Mouse (Mus musculus) bone marrow macrophage, adult 2 months (primary cell): ENCODE data around the gene Tbc1d10c. TPM values are rescaled to one million over a fixed set of nuclear protein-coding genes. Genes with fewer than 3 reads are reported as not detected.

Experiments used
- H3K27ac ChIP-seq: 2 replicates; pipeline ENCODE4 v1.5.1; 2012; ENCODE audit warnings: low read depth, low read length; ENCODE audit not compliant: insufficient read depth
- H3K4me1 ChIP-seq: 2 replicates; pipeline ENCODE4 v1.6.1; 2012; ENCODE audit warnings: low read length; ENCODE audit not compliant: control insufficient read depth, insufficient read depth
- H3K4me3 ChIP-seq: 2 replicates; pipeline ENCODE4 v1.5.1; 2012; ENCODE audit warnings: mild to moderate bottlenecking, low read length, moderate library complexity; ENCODE audit not compliant: insufficient read depth
- CTCF ChIP-seq: IDR thresholded peaks from 2 replicates; pipeline ENCODE4 v1.5.1; 2012; ENCODE audit warnings: low read depth, mild to moderate bottlenecking, low read length, moderate library complexity
- POLR2A ChIP-seq: IDR thresholded peaks from 2 replicates; pipeline ENCODE4 v1.6.1; 2012; ENCODE audit warnings: mild to moderate bottlenecking, low read depth, low read length, borderline replicate concordance
- polyA plus RNA-seq: library from polyadenylated mRNA; stranded (reverse); fragments of >200 nt; gene quantifications from 2 replicates; pipeline ENCODE4 v1.2.4, GENCODE M21; 2012; ENCODE audit not compliant: missing spikeins, insufficient read depth, insufficient read length

Gene Tbc1d10c
- polyA plus RNA-seq, 1 experiment: 0.83 TPM

GRCm38 (mm10) chr19:4217140-4217539, 26.1 kb upstream of the Tbc1d10c start:
- Histone ChIP-seq H3K27ac (no peak overlapping the region), H3K4me3 (no peak overlapping the region), H3K4me1 (peaks cover 29% of the 10 kb centered on the region)
- TF ChIP-seq CTCF (no peak), POLR2A (no peak)

DNA sequence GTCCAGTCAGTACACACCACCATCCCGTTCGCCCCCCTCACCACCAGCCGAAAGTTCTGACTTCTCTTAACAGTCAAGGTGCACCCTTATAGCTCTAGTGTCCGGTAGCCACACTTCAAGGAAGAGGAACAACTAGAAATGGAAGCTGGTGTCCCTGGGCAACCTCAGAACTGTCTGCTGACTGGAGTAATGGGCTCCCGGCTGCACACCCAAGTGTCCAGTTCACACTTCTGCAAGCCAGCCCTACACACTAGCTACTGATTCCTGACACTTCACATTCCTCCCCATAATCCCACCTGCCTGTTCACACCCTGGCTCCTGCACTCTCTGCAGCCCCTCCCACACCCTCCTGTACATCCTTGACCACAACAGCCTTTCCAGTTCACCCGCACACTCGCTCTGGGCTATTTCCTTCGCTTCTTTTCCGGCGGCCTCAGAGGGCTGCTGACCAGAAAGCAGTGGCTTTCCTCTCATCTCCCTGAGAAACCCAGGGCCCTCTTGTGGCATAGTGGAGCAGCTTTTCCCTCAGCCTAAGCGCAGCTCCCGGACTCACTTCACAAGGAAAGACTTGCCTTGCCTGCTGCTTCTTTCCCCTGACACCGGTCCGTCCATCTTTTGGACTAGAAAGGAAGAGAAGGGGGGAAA, 25.1 kb upstream of the Tbc1d10c start:
- Histone ChIP-seq H3K4me1 (peaks cover 19% of the 10 kb centered on the region), H3K27ac (no peak overlapping the region), H3K4me3 (no peak overlapping the region)
- TF ChIP-seq CTCF: no peak
- TF ChIP-seq POLR2A: no peak

DNA sequence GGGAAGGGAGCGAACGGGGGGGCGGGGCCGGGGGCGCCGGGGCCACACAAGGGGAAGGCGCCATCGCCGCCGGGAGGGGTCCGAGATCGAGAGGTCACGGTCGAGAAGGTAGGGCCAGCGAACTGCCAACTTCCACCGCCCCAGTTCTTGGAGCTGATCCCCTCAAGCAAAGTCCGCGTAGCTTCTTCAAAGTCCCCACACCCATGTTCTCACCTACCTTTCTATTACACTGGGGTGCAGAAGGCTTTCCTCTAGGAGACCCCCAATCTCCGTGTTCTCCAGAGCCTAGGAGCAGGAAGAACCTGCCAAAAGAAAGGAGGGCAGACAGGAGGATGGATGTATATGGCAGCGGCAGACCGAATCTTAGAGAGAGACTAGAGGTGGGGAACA, 24.4 kb upstream of the Tbc1d10c start:
- Histone ChIP-seq H3K4me3 (no peak overlapping the region), H3K4me1 (peaks cover 14% of the 10 kb centered on the region), H3K27ac (no peak overlapping the region)
- TF ChIP-seq POLR2A (no peak), CTCF (no peak)

GRCm38 (mm10) chr19:4214771-4215450, 23.8 kb upstream of the Tbc1d10c start:
- Histone ChIP-seq H3K4me1 (peaks cover 14% of the 10 kb centered on the region), H3K4me3 (peak overlapping the region; percentile 35), H3K27ac (no peak overlapping the region)
- no peak for TF ChIP-seq CTCF
- no peak for TF ChIP-seq POLR2A

DNA sequence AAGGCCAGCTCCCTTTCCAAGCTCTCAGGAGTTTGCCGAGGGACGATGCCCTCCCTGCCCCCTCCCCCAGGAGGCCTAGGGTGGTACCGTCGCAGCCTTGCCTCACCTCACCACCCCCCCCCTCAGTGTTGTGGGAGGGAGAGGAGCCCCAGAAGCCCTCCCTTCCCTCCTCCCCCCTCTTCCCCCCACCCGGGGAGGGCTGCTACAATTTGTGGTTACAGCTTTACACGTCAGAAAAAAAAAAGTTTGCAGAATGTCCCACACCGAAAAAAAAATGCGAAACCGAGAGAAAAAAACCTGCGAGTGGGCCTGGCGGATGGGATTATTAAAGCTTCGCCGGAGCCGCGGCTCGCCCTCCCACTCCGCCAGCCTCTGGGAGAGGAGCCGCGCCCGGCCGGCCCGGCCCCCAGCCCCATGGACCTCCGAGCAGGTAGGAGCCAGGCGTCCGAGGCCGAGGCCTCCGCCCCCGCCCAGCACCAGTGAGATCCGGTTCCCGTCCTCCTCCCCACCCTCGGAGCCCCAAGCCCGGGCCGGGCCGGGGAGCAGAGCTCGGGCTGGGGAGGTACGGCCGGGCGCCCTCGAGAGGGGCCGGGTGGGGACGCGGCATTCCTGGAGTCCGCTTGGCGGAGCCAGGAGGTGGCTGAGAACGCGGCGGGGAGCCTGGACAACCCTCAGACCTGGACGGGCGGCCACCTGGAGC, 23.1 kb upstream of the Tbc1d10c start, which contains the start of the genes Clcf1 and AC109138.7:
Gene Clcf1 (plus strand): TSS at position 168 of the 700 bp plus-strand sequence.
Gene AC109138.7 (plus strand): TSS at position 287 of the 700 bp plus-strand sequence.
- Histone ChIP-seq H3K4me1 (peaks cover 14% of the 10 kb centered on the region), H3K27ac (no peak within 1 kb of the TSS), H3K4me3 (peak within 1 kb of the TSS; percentile 35)
- TF ChIP-seq POLR2A: no peak
- TF ChIP-seq CTCF: no peak

DNA sequence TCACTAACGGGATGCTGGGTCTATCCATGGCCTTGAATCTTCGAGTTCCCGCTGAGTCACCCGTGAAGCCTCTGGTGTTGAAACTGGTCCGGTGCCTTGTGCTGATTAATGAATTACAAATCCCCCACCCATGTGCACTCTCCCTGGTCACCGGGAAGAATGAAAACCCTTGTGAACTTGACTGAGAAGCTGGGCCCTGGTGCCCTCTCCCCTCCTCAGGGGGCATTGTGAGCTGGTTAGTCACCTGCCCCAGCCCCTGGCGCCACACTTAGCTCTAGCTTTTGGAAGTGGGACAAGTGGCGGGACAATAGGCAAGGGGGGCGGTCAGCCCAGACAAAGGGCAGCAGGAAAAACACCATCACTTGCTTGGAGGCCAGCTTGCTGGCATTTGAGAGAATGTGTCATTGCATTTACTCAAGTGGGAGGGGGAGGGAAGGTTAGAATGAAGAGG, 22.5 kb upstream of the Tbc1d10c start:
- H3K4me3 ChIP-seq: no peak overlapping the region

GRCm38 (mm10) chr19:4211891-4212588, 21.0 kb upstream of the Tbc1d10c start:
- Histone ChIP-seq H3K27ac (no peak overlapping the region), H3K4me3 (no peak overlapping the region), H3K4me1 (peaks cover 14% of the 10 kb centered on the region)
- no peak for TF ChIP-seq CTCF
- TF ChIP-seq POLR2A: no peak

More for the DNA sequence above, 22.5 kb upstream of the Tbc1d10c start:
- Histone ChIP-seq H3K4me1 (peaks cover 14% of the 10 kb centered on the region), H3K27ac (no peak overlapping the region)
- TF ChIP-seq CTCF (no peak), POLR2A (no peak)

DNA sequence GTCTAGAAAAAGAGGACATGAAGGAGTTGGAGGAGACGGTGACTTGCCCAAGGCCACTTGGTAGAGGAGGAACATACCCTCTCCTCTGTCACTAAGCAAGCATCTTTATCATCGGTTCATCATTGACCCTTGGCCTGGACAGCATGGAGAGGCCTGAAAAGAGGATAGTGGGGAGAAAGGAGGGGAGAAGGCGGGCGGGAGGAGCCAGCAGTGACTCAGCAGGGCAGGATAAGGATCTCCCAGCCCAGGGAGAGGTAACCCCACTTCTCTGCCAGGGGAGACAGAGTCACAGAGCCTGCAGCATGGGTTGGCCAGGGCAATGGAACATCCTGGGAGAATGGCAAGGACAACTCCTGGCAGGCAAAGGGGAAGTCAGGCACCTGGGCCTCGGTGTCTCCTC, 17.5 kb upstream of the Tbc1d10c start:
- Histone ChIP-seq H3K4me1 (peaks cover 13% of the 10 kb centered on the region), H3K27ac (no peak overlapping the region), H3K4me3 (no peak overlapping the region)
- TF ChIP-seq CTCF (no peak), POLR2A (no peak)

GRCm38 (mm10) chr19:4206971-4207370, 15.9 kb upstream of the Tbc1d10c start:
- no peak overlapping the region for H3K4me3 ChIP-seq
- TF ChIP-seq POLR2A (no peak), CTCF (peak; percentile 83)
- peaks cover 22% of the 10 kb centered on the region for H3K4me1 ChIP-seq
- H3K27ac ChIP-seq: no peak overlapping the region

GRCm38 (mm10) chr19:4204889-4205288, 13.8 kb upstream of the Tbc1d10c start:
- H3K4me3 ChIP-seq: no peak overlapping the region
- no peak overlapping the region for H3K27ac ChIP-seq
- TF ChIP-seq CTCF: no peak
- no peak for TF ChIP-seq POLR2A
- peaks cover 31% of the 10 kb centered on the region for H3K4me1 ChIP-seq
